Mouse (Mus musculus) lung, adult 18-20 months (tissue): ENCODE results near the gene Apbb2.

Experiments used
- DNase-seq, 2 experiments: peaks; one replicate each; pipeline ENCODE4 v3.0.0; 2022; ENCODE audit warnings: mixed read lengths in 2 of 2

Gene Apbb2

DNA sequence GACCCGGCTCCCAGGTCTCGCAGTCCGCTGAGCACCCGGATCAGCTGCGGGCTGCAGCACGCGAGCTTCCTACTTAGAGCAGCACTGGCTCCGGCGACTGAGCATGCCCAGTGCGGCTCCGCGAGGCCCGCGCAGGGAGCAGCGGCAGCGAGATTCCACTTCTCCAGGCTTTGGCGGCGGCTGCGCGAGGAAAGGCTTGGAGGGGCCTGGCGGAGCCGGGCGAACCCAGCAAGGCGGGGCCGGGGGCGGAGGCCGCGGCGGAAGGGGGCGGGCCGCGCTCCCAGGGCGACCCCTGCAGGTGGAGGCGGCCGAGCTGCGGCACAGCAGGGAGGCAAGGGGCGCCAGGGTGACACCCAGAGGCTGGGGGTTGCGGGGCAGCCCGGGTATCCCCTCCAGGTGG, at the start of gene Apbb2:
Gene Apbb2, minus strand, starts transcription at position 188 of the 400 bp plus-strand sequence.
- DNase-seq, result peak; percentile 95 to 96

DNA sequence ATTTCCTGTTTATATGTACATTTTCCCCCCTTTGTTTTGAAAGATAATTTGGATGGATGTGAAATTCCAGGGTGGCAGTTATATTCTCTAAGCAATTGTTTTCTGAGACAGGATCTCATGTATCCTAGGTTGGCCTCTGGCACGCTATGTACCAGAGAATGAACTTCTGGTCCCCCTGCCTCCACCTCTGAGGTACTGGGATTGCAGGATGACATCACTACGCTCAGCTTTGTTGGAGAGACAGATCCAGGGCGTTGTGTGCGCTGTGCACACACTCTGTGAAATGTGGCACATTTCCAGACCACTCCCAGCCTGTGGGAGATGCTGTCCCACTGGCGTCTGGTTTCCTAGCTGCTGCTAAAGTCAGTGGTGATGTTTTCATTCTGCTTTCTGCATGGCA, 35.6 kb upstream of the Apbb2 start:
- DNase-seq, result peak; percentile 17 to 64

DNA sequence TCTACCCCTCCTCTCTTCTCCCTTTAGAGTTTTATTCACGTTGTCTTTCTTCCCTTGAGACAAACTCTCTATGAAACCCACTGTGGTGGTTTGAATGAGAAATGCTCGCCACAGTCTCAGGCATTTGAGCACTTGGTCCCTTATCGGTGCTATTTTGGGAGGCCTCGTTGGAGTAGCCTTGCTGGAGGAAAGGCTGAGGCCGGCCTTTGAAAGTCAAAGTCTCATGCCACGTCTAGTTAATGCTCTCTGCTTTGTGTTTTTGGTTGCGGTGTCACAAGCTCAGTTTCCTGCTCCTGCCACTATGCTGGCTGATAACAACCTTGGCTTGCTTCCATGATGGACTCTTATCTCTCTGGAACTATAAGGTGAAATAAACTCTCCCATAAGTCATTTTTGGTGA, 28.9 kb upstream of the Apbb2 start:
- DNase-seq, result no peak

DNA sequence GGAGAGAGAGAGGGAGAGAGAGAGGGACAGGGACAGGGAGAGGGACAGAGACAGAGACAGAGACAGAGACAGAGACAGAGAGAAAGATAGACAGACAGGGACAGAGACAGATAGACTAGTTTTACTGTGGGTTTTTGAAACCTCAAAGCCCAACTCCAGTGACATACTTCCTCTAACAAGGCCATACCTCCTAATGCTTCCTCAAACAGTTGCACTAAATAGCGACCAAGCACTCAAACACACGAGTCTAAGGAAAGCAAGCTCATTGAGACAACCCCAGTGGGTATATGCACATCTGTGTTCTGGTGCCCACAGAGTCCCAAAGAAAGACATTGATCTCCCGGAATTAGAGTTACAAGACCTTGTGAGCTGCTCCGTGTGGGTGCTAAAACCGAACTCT, 24.7 kb upstream of the Apbb2 start:
- no peak for DNase-seq

DNA sequence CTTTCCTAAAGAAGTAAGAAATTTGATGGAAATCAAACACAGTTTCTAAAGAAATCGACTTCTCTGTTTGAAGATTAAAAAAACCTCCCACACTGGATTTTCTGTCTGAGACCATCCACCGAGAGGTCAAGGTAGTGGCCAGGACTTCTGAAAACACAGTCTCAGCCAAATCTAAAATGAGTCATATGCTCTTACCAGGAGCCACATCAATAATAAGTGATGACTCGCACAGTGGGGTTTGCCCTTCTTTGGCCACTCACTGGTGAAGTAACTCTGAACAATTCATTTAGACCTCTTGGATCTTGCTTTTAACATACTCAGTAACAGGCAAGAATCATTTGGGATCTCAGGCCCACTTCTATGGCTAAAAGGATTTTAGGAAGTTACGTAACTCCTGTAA, 23.6 kb upstream of the Apbb2 start:
- DNase-seq, result no peak

DNA sequence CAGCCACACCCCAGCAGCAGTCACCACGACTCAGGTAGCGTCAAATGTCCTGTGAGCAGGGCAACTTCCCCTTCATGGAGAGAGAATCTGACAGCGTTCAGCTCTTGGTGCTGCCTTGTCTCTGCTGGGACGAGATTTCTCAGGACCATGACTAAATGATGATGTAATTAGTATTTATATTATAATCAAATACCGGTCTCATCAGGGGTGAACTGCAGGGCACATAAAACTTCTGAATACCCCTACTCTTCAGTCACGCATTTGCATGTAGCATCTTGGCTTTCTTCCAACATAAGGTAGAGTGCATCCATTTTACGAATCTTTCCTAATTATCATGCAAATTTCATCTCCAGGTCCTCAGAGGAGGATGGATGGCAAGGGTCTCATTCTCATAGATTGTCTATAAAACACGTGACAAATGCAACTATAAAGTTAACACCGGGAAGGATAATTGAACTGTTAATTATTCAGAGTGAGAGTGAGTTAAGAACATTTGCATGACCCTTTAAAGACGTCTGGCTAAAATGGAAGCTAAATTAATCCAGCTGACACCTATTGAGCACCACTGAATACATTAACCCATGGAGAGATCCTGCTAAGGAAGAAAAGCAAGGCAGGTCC, 17.0 kb upstream of the Apbb2 start:
- no peak for DNase-seq

DNA sequence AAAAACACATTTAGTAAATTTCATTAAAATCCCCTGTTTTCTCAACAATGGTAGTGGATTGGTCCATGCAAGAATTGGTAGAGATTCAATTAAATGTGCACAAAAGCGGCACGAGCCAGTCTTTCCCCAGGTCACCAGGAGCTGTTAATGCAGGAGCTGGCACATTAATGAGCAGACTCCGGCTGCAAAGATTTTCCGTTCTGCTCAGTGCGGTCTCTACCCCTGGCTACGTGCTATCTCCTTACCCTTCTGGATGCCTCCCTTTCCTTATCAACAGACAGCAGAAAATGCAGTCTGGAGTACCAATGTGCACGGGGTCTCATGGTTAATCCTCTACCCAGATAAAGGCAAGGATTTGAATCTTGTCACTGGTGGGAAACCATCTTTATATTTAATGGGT, 9.2 kb upstream of the Apbb2 start:
- DNase-seq, result no peak

DNA sequence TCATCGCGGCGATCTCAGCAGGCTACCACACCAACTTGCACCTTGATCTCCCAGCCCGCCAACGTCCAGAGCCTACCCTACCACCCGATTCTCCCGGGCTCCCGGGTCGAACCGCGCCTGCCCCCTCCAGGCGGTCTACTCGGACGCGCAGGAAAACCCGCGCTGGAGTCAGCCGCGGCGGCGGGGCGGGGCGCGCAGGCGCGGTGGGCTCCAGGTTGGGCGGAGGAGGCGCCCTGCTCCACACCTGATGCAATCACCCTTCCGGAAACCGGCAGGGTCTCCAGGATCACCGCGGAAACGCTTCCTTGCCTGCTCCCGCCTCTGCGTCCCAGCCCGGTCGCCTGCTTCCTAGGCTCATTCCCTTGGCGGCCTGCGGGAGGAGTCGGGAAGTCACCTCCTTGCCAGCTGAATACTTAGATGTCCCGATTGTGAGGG, 1.6 kb upstream of the Apbb2 start:
- DNase-seq, result peak; percentile 89 to 94

DNA sequence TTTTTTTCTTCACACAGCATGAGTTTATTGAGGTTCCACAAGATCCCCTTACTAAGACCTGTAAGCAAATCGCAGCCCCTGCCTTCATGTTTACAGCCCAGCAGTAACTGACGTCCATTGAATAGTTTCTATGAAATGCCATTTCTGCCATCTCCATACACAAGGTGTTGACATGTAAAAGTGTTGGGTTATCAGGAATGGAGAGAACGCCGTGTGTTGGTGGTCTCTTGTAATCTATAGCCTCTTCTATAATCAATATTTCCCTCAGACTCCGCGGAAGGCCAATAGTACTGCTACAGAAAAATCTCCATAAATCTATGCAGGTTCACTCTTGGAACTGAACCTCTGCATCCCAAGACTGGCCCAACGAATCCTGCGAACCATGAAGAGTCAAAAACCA, 1.1 kb upstream of the Apbb2 start:
- DNase-seq, result no peak

DNA sequence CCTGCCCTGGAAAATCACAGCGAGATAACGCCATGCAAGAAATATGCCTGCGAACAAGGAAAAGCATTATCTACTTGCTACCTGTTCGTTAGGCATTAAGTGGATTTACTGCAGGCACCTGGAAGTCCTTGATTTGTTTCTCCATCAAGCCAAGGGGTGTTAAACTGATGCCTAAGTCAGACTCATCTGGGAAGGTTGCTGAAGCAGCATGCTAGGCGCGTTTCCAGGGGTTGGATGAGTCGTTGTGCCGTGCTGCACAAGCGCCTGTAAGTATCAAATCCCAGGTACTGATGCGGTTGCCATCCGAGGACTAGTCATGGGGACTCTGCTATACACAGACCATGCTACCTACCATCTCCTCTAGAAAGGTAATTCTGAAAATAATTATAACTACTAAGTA, 611 bp upstream of the Apbb2 start:
- peak in 1 of 2 experiments; percentile 14 for DNase-seq

DNA sequence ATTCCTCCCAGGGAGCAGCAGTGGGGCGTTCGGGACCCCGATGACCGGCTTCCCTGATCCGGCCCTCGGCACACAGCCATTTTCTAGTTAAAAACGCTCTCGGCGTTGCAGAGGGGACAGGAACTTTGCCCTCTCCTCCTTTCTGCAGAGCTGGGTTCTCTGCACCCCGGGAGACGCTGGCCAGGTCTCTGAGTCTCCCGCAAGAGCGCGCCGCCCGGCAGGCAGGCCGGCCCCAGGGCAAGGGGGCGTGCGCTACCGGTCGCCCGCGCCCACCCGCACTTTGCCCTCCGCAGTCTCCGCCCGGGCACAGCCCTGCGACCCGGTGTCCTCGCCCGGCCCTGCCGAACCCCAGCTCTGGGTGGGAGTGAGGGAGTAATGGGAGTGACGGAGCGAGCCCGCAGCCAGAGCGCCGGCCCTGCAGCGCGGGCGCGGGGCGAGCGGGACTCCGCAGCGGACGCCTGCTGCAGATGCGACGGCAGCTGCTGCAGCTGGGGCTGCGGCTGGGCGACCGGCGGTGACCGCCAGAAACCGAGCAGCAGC, 593 bp downstream of the Apbb2 start:
- DNase-seq, result peak in 1 of 2 experiments; percentile 27

DNA sequence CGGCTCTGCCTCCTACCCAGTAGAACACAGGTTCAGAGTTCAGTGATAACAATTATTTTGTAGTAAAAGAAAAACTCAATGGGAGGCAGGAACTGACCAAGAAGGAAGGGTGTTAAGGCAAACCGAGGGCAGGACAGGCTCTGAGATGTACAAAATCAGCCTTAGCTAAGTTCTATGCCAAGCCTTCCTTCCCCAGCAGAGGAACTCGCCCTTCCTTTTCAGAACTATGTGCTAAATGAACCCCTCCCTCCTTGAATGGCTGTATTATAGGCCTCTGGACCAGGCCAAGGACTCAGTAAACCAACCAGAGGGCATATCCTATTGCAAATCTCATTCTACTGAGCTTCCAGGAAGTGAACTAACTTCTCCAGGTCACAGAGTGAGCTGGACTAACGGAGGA, 3.6 kb downstream of the Apbb2 start:
- no peak for DNase-seq

DNA sequence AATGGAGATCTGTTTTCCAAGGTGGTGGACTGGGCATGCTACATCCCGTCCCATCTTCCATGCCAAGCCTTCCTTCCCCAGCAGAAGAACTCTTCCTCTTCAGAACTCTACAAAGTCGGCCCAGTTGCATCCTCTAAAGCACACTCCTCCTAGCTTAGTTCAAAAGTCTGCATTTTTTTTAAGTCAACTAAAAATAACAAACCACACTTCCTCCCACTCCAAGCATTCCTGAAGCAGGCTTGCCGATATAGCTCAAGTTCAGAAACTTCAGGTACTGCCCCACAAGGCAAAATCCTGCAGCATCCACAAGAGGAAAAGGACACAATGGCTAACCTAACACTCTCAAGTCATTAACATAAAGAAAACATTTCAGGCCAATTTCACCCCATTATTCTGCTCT, 4.9 kb downstream of the Apbb2 start:
- DNase-seq, result no peak

DNA sequence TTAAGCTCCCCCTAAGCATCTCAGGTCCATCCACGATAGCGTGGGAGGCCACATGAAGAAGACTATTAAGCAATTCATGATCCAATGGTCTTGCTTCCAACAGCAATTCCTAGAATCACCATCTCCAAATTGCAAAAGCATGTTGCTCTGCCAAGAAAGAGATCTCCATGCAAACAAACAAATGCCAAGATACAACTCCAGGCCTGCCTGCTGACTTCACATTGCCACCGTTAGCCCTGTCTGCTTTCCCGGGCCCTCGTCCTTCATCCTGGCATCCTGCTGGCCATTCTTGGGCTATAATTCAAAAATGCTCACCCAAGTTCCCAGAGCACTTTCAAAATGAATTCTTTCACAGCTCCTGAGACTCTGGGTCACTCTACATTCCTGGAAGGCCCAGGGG, 5.6 kb downstream of the Apbb2 start:
- DNase-seq, result no peak

DNA sequence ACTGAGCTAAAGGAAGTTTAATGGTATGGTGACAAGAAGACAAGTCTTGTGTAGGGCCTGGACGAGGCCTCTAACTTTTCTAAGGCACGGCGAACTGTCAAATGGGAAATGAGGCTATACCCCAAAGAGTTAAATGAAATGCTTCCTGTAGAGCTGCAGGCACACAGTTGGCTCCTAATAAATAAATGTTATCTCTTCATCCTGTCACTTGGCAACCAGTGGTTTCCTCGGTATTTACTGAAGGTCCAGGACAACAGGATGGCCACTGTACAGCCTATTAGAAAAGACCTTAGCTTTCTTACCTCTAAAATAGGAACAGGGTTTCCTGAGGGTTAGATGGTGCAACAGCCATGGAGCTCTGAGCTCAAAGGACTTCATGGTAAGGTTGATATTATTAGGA, 6.7 kb downstream of the Apbb2 start:
- no peak for DNase-seq

DNA sequence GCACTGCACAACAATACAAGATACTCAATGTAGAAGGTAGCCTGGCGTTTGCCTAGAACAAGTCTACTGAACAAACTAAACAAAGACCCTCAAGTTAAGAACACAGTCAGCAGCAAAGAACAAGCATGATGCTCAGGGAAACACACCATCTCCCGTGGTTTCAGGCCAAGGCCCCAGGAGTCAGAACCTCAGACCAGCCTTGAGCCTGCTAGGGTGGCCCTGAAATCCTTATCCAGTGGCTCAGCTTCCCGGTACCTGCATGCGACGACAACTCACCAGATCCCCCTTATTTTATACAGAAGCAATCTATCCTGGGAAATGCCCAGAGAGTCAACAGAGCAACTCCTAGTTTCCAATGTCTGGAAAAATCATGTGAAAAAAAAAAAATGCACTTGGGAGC, 7.2 kb downstream of the Apbb2 start:
- no peak for DNase-seq

DNA sequence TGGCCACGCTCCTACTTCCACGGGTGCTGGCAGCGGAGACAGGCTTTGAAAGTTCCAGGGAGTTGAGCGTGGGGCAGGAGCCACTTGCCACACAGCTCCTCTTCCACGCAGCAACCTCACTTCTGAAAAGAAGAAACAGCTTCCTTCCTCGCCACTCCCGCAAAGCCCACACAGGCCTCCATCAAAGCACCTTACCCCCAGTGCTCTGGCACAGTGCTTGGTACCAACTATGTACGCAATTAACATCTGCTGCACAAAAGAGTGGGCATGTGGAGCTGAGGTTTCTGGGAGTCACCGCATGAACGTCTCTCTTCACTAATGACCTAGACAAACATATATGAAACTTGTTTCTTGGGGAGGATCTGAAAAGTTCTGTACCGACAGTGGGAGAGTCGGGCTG, 8.3 kb downstream of the Apbb2 start:
- DNase-seq, result no peak

DNA sequence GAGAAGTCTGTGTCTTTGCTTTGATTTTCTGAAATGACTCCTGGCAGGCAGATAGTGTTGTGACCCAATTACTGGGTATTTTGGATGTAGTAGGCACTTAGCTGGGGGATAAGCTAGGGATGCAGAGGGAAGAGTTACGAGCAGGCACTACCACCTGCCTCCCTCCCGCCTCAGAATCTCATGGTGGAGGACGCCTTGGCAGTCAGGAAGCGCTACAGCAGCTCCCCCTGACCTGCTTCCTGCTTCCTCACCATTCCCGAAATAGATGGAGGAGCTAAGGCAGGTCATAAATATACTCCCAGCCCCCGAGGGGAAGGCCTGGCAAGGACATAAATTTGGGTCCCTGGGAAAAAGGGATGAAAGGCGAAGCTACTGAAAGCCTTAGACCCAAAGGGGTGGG, 9.3 kb downstream of the Apbb2 start:
- no peak for DNase-seq

DNA sequence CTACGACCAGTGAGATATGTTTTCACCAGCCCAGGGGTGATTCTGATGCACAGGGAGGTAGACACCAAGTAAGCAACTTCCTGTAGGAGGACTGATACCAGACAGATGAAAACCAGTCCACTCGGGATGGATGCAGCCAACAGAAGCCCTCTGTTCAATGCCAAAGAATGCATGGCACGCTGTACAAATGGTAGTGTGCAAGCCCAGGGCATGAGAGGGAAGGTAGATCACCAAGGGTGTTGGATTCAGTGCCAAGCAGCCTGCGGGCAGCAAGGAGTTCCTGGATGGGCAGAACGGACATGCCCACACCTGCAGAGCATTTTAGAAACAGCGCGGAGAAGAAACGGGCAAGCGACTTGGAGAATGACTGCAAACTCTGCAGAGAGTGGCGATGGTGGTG, 10.8 kb downstream of the Apbb2 start:
- DNase-seq, result no peak

DNA sequence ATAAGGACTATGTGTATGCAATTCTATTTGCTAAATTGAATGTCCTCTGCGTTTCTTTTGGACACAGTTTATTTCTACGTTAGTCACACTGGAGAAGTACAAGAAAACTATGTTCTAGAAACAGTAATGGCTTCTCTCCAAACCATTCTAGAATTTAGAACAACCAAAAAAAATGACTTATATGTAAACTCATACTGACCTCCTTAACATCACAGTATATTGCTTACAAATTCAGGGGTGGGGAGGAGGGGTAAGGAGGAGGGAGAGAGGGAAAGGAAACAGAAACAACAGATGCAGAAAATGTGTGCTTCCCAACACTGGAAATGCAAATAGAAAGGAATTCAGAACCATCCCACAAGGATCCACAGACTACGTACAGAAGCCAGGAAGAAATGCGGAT, 11.4 kb downstream of the Apbb2 start:
- no peak for DNase-seq

DNA sequence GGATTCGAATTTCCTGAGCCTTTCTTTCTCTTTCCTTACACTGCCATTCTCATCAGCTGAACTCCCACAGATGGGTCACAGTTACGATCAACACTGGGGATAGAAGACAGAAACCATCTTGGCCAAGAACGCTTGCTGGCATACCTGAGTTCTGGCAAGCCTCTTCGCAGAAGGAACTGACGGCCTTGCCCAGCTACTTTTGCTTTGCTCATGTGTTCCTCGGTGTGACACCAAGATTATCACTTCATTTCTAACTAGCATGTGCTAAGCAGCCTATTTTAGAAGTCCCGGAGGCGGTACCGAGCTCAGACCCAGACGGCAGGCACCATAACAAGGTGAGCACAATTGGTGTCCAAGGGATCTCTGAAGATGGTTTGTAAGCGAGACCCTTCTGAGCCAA, 12.9 kb downstream of the Apbb2 start:
- no peak for DNase-seq

DNA sequence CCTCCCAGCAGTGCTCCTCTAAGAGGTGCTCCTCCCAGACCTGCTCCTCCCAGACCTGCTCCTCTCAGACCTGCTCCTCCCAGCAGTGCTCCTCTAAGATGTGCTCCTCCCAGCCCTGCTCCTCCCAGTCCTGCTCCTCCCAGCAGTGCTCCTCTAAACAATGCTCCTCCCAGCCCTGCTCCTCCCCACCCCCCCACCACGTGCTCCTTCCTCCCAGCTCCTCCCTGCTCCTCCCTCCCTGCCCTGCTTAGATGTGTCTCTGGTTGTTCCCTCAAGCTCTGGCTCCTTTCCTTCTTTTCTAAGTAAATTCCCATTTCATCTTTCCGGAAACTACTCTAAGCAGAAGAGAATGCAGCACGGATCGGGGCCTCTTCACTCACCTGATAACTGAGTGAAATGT, 14.2 kb downstream of the Apbb2 start:
- no peak for DNase-seq

DNA sequence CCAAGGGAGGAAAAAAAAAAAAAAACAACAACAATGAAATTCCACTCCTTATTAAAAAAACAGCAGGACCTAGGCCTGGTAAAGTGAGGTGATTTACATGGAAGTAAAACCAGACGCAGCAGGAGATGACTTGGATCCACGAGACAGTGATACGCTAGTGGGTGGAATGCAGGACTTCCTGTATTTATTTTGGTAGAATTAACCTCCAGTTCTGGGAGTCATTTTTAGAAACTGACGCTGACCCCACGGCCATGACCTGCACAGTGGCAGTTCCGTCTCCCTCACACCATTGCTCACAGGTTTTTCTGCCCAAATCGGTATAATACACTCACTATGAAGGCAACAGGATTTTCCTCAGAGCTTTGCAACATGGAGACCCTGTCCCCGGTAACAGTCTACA, 14.8 kb downstream of the Apbb2 start:
- peak; percentile 40 to 62 for DNase-seq

DNA sequence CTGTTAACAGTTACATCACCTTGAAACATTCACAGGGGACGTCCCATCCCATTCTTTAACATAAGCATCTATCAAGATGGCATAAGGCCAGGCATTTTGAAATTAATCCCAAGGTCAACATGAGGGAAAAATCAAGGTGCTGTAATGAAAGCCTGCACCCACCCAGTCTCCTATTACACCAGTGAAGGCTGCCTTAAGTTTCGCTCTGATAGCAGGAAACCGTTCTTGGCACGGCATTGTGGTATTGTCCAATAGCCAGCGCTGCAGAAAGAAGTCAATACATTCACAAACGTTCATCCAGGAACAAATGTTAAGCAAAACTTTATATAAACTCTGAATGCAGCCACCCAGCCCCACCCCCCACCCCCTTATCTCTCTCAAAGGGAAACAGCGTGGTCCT, 15.4 kb downstream of the Apbb2 start:
- peak; percentile 55 to 78 for DNase-seq

DNA sequence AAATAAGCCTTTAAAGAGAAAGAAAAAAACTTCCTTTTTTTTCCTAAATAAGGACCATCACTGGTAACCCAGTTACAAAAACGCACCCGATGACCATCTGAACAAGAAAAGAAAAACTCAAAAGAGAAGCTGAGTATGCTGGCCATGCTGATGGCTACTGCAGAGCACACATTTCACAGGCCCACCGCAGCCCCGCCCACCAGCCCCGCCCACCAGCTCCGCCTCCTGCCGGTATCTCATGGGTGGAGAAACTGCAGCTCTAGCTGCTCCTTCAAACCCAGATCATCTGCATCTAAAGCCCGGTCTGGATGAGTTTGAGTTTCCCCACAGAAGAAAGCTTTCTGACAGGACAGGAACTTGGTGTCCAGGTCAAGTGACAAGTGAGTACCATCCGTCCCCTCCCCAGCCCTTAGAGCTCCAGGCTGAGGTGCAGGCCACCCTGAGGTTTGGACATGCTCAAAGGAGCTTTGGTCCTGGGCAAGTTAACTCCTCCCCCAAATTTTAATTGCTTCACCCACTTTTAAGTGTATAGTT, 16.2 kb downstream of the Apbb2 start:
- no peak for DNase-seq
